Mouse (Mus musculus) hindbrain, embryonic 12.5 days (tissue): ENCODE measurements around the gene Mfsd4b3. TPM values are rescaled to one million over a fixed set of nuclear protein-coding genes. Genes with fewer than 3 reads are reported as not detected.
"Not testable (repeated sequence)": the region's sequence is repeated elsewhere in the genome, so short reads cannot be mapped to it uniquely, and the experiment has no call there.

Experiments
- ATAC-seq: fragments of 200-750 bp; cut with Nextera tagmentation; 2 replicates; pipeline ENCODE4 v1.8.0; 2017; ENCODE audit warnings: moderate TSS enrichment; ENCODE audit not compliant: low FRiP score
- H3K27ac ChIP-seq: fragments of 300-500 bp; sonication (generic); 2 replicates; pipeline ENCODE4 v1.5.1; 2016; ENCODE audit warnings: mild to moderate bottlenecking
- H3K27me3 ChIP-seq: fragments of 300-500 bp; sonication (generic); 2 replicates; pipeline ENCODE4 v1.6.1; 2016; ENCODE audit warnings: mild to moderate bottlenecking
- H3K36me3 ChIP-seq: fragments of 300-500 bp; sonication (generic); 2 replicates; pipeline ENCODE4 v1.6.1; 2016; ENCODE audit warnings: mild to moderate bottlenecking
- H3K4me1 ChIP-seq: fragments of 300-500 bp; sonication (generic); 2 replicates; pipeline ENCODE4 v1.6.1; 2016
- H3K4me2 ChIP-seq: fragments of 300-500 bp; sonication (generic); replicated peaks from 2 replicates; pipeline ENCODE4 v1.6.1; 2016; ENCODE audit warnings: mild to moderate bottlenecking
- H3K4me3 ChIP-seq: fragments of 300-500 bp; sonication (generic); 2 replicates; pipeline ENCODE4 v1.5.1; 2016; ENCODE audit warnings: mild to moderate bottlenecking
- H3K9ac ChIP-seq: fragments of 300-500 bp; sonication (generic); 2 replicates; pipeline ENCODE4 v1.6.1; 2016; ENCODE audit warnings: mild to moderate bottlenecking, moderate library complexity
- H3K9me3 ChIP-seq: fragments of 300-500 bp; sonication (generic); replicated peaks from 2 replicates; pipeline ENCODE4 v1.6.1; 2016; ENCODE audit warnings: mild to moderate bottlenecking
- WGBS: fragments of 180-500 bp; shearing (Covaris S2); methylation state at CpG from one replicate; pipeline ENCODE4 v1.1.7; 2016; 5-methylcytosine and 5-hydroxymethylcytosine counted together
- polyA plus RNA-seq: library from polyadenylated mRNA; unstranded; fragments of >200 nt; fragmentation: Nextera tagmentation; extraction: Ambion mirVana; gene quantifications from 2 replicates; pipeline ENCODE4 v1.2.1, GENCODE M21; 2016

The Mfsd4b3 gene
- 0.19 and 0.31 TPM in 2 replicates for polyA plus RNA-seq

GRCm38 (mm10) chr10:39959761-39960440, at the start of gene Mfsd4b3:
Gene Mfsd4b3 (minus strand): TSS chr10:39960153.
- peaks cover 7% of the 10 kb centered on the region; the same call in 1 of the 2 replicates for H3K4me1 ChIP-seq
- peak within 1 kb of the TSS; percentile 55 for H3K9ac ChIP-seq
- H3K36me3 ChIP-seq = no peaks in the 10 kb centered on the region
- H3K4me2 ChIP-seq = peak within 1 kb of the TSS; percentile 98
- H3K27ac ChIP-seq = no peak within 1 kb of the TSS
- WGBS = under 1% methylated on average over 38 of the region's 38 CpGs
- peak; percentile 98 for ATAC-seq
- peak within 1 kb of the TSS; percentile 50 for H3K4me3 ChIP-seq
- no peaks in the 10 kb centered on the region for H3K9me3 ChIP-seq
- no peaks in the 10 kb centered on the region; the same call in 1 of the 2 replicates for H3K27me3 ChIP-seq

- Histone ChIP-seq H3K27me3 (0 out of 2 replicates have a peak, but pooled peaks cover 4% of the 10 kb centered on the region), H3K36me3 (no peaks in the 10 kb centered on the region), H3K4me1 (peaks cover 5% of the 10 kb centered on the region; the same call in 1 of the 2 replicates), H3K4me3 (no peak overlapping the region), H3K9ac (no peak overlapping the region), H3K4me2 (no peak overlapping the region), H3K27ac (no peak overlapping the region), H3K9me3 (no peaks in the 10 kb centered on the region)
- no peak for ATAC-seq
- WGBS = 89% methylated on average over 11 of the region's 11 CpGs
Measured at GRCm38 (mm10) chr10:40009591-40009990, 49.6 kb upstream of the Mfsd4b3 start.

DNA sequence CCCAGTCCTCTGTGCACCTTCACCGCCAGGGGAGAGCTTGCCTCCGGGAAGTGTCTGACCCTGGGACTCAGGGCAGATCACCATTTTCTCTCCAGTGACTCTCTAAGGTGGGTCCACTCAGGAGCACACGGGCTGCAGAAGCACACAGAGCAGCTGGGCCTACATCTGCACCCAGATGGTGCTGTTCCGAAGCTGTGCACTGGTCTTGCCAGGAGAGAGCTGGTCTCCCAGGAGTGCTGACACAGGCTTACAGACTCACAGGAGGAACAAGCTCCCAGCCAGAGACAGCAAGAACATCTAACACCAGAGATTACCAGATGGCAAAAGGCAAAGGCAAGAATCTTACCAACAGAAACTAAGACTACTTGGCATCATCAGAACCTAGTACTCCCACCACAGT, 48.9 kb upstream of the Mfsd4b3 start:
- not testable (repeated sequence) for H3K4me3 ChIP-seq, H3K4me2 ChIP-seq, H3K36me3 ChIP-seq, H3K27me3 ChIP-seq, ATAC-seq, H3K27ac ChIP-seq, H3K9ac ChIP-seq, H3K9me3 ChIP-seq, H3K4me1 ChIP-seq
- WGBS = 80% methylated on average over 4 of the region's 4 CpGs

- no peak overlapping the region for H3K27ac ChIP-seq
- H3K27me3 ChIP-seq = 0 out of 2 replicates have a peak, but pooled peaks cover 4% of the 10 kb centered on the region
- 94% methylated on average over 4 of the region's 4 CpGs for WGBS
- no peak for ATAC-seq
- no peaks in the 10 kb centered on the region for H3K36me3 ChIP-seq
- no peak overlapping the region for H3K9ac ChIP-seq
- H3K9me3 ChIP-seq = no peaks in the 10 kb centered on the region
- peaks cover 5% of the 10 kb centered on the region; the same call in 1 of the 2 replicates for H3K4me1 ChIP-seq
- no peak overlapping the region for H3K4me3 ChIP-seq
- no peak overlapping the region for H3K4me2 ChIP-seq
Measured at GRCm38 (mm10) chr10:40007953-40008352, 48.0 kb upstream of the Mfsd4b3 start.

GRCm38 (mm10) chr10:40006963-40007362, 47.0 kb upstream of the Mfsd4b3 start:
- no peak overlapping the region for H3K9ac ChIP-seq
- H3K36me3 ChIP-seq = no peaks in the 10 kb centered on the region
- peaks cover 5% of the 10 kb centered on the region; the same call in 1 of the 2 replicates for H3K4me1 ChIP-seq
- H3K4me3 ChIP-seq = no peak overlapping the region
- H3K27ac ChIP-seq = no peak overlapping the region
- H3K9me3 ChIP-seq = no peaks in the 10 kb centered on the region
- H3K4me2 ChIP-seq = no peak overlapping the region
- ATAC-seq = no peak
- WGBS = 47% methylated on average over 10 of the region's 10 CpGs
- H3K27me3 ChIP-seq = 0 out of 2 replicates have a peak, but pooled peaks cover 4% of the 10 kb centered on the region

- no peak for ATAC-seq
- 90% methylated on average over 2 of the region's 2 CpGs for WGBS
- H3K9ac ChIP-seq = no peak overlapping the region
- H3K27me3 ChIP-seq = no peaks in the 10 kb centered on the region
- no peak overlapping the region for H3K4me3 ChIP-seq
- H3K4me1 ChIP-seq = no peaks in the 10 kb centered on the region
- no peaks in the 10 kb centered on the region for H3K36me3 ChIP-seq
- H3K9me3 ChIP-seq = no peaks in the 10 kb centered on the region
- H3K27ac ChIP-seq = no peak overlapping the region
- H3K4me2 ChIP-seq = no peak overlapping the region
Measured at GRCm38 (mm10) chr10:40000746-40001145, 40.8 kb upstream of the Mfsd4b3 start.

GRCm38 (mm10) chr10:39991155-39991554, 31.2 kb upstream of the Mfsd4b3 start:
- H3K4me1 ChIP-seq = no peaks in the 10 kb centered on the region
- H3K27me3 ChIP-seq = no peaks in the 10 kb centered on the region
- no peak overlapping the region for H3K4me3 ChIP-seq
- H3K9ac ChIP-seq = no peak overlapping the region
- no peaks in the 10 kb centered on the region; the same call in 1 of the 2 replicates for H3K9me3 ChIP-seq
- no peak for ATAC-seq
- H3K27ac ChIP-seq = no peak overlapping the region
- WGBS = 69% methylated on average over 4 of the region's 4 CpGs
- H3K4me2 ChIP-seq = no peak overlapping the region
- no peaks in the 10 kb centered on the region for H3K36me3 ChIP-seq

GRCm38 (mm10) chr10:39986466-39986865, 26.5 kb upstream of the Mfsd4b3 start, which contains the start of gene Mfsd4b5:
Gene Mfsd4b5 (minus strand): TSS chr10:39986646.
- Histone ChIP-seq H3K36me3 (no peaks in the 10 kb centered on the region), H3K27ac (no peak within 1 kb of the TSS), H3K4me3 (no peak within 1 kb of the TSS), H3K4me1 (no peaks in the 10 kb centered on the region), H3K9ac (no peak within 1 kb of the TSS), H3K9me3 (no peaks in the 10 kb centered on the region), H3K4me2 (no peak within 1 kb of the TSS), H3K27me3 (no peaks in the 10 kb centered on the region)
- 85% methylated on average over 12 of the region's 12 CpGs for WGBS
- ATAC-seq = no peak

DNA sequence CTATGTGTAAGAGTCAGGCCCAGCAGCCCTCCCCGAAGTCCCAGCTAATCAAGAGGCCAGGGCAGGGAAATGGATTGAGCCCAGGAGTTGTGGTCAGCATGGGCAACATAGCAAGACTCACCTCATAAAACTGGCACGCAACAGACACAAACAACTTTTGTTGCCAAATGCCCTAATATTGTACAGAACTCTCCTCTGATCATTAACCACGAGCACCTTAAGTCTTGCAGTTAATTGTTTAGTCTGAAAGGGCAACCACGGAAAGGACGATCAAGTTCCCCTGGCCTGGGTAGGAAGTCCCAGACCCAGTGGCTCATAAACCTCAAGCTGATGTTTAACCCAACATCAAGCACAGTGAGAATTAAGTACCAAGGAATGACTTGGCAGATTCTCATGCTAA, 22.7 kb upstream of the Mfsd4b3 start:
- H3K27ac ChIP-seq = no peak overlapping the region
- 71% methylated on average over 5 of the region's 5 CpGs for WGBS
- ATAC-seq = no peak

GRCm38 (mm10) chr10:39978231-39978630, 18.3 kb upstream of the Mfsd4b3 start:
- Histone ChIP-seq H3K9me3 (peaks cover 6% of the 10 kb centered on the region), H3K27me3 (no peaks in the 10 kb centered on the region), H3K27ac (no peak overlapping the region), H3K36me3 (no peaks in the 10 kb centered on the region), H3K4me1 (no peaks in the 10 kb centered on the region), H3K4me3 (no peak overlapping the region), H3K9ac (no peak overlapping the region), H3K4me2 (no peak overlapping the region)
- WGBS = 100% methylated on average over 1 of the region's 1 CpGs
- ATAC-seq = no peak

More for the DNA sequence above, 22.7 kb upstream of the Mfsd4b3 start:
- H3K36me3 ChIP-seq = no peaks in the 10 kb centered on the region
- H3K4me3 ChIP-seq = no peak overlapping the region
- H3K27me3 ChIP-seq = no peaks in the 10 kb centered on the region
- no peaks in the 10 kb centered on the region for H3K4me1 ChIP-seq
- H3K9ac ChIP-seq = no peak overlapping the region
- H3K4me2 ChIP-seq = no peak overlapping the region
- H3K9me3 ChIP-seq = peaks cover 4% of the 10 kb centered on the region

GRCm38 (mm10) chr10:39977346-39977745, 17.4 kb upstream of the Mfsd4b3 start:
- no peak overlapping the region for H3K4me3 ChIP-seq
- H3K9ac ChIP-seq = no peak overlapping the region
- H3K4me2 ChIP-seq = no peak overlapping the region
- peaks cover 6% of the 10 kb centered on the region for H3K9me3 ChIP-seq
- ATAC-seq = no peak
- H3K27me3 ChIP-seq = no peaks in the 10 kb centered on the region
- WGBS = 96% methylated on average over 4 of the region's 4 CpGs
- H3K27ac ChIP-seq = no peak overlapping the region
- no peaks in the 10 kb centered on the region for H3K4me1 ChIP-seq
- no peaks in the 10 kb centered on the region for H3K36me3 ChIP-seq

DNA sequence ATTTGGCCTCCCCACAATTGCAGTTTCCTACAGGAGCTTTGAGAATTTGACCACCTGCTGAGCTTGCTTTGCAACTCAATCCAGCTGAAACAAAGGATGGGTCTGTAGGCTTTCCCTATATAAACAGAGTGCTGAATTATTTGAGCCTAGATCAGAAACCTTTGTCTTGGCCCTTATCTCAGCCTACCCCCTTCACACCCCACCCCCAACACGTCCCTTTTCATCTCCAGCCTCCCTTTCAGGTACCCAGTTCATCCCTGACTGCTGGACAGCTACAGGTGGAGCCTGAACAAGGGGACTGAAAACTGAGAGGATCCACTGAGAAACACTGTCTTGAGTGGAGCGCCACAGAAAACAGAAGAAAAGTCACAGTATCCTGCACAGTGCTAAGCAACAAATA, 15.8 kb upstream of the Mfsd4b3 start:
- Histone ChIP-seq H3K27ac (no peak overlapping the region), H3K27me3 (no peaks in the 10 kb centered on the region), H3K9ac (no peak overlapping the region), H3K4me3 (no peak overlapping the region), H3K4me1 (no peaks in the 10 kb centered on the region), H3K4me2 (no peak overlapping the region), H3K9me3 (peaks cover 6% of the 10 kb centered on the region), H3K36me3 (no peaks in the 10 kb centered on the region)
- no peak for ATAC-seq
- WGBS = 43% methylated on average over 2 of the region's 2 CpGs

DNA sequence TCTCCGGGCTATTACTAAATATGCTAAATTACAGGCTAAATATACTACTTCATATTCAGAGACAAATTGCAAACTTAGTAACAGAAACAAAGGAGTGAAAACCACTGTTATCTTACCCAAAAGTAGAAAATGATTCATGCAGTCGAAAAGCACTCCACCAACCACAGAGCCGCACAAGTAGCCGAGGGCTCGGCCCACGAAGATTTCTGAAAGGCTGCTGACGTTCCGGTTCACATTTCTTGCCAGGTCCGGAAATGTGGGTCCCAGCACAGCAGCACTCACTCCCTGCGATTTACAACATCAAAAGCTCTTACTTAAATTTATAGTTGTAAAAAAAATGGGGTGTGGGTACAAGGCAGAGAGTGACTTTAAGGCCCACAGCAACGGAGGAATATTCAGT, 15.0 kb upstream of the Mfsd4b3 start:
- Histone ChIP-seq H3K4me2 (no peak overlapping the region), H3K4me1 (no peaks in the 10 kb centered on the region), H3K4me3 (no peak overlapping the region), H3K9ac (no peak overlapping the region), H3K27me3 (no peaks in the 10 kb centered on the region), H3K36me3 (no peaks in the 10 kb centered on the region), H3K9me3 (peaks cover 6% of the 10 kb centered on the region), H3K27ac (no peak overlapping the region)
- no peak for ATAC-seq
- WGBS = 64% methylated on average over 11 of the region's 11 CpGs
